Mouse (Mus musculus) frontal cortex, postnatal 10 days (tissue): ENCODE data around the gene Fbxo6.

Experiments
- DNase-seq, 2 experiments: peaks; one replicate each; pipeline ENCODE4 v3.0.0; 2022; ENCODE audit warnings: low spot score in 2 of 2, mixed read lengths in 1 of 2

The Fbxo6 gene

GRCm38 (mm10) chr4:148160436-148161390, 8.8 kb upstream of the Fbxo6 start, which contains the start of the genes Fbxo44 and Fbxo2:
TSS of gene Fbxo44 (minus strand) at chr4:148160482.
TSS of gene Fbxo2 (plus strand) at chr4:148160621.
- no peak for DNase-seq

- DNase-seq, result peak; percentile 96 to 97
These were observed 7.8 kb upstream of the Fbxo6 start for GRCm38 (mm10) chr4:148159544-148160435.

GRCm38 (mm10) chr4:148158436-148159348, 6.8 kb upstream of the Fbxo6 start:
- peak; percentile 57 to 59 for DNase-seq

GRCm38 (mm10) chr4:148154982-148155381, 3.0 kb upstream of the Fbxo6 start:
- no peak for DNase-seq

GRCm38 (mm10) chr4:148154006-148154405, 2.1 kb upstream of the Fbxo6 start:
- DNase-seq, result no peak

GRCm38 (mm10) chr4:148152547-148152946, 607 bp upstream of the Fbxo6 start:
- no peak for DNase-seq

GRCm38 (mm10) chr4:148150953-148151266, 1.0 kb downstream of the Fbxo6 start:
- no peak for DNase-seq

GRCm38 (mm10) chr4:148150242-148150641, 1.7 kb downstream of the Fbxo6 start:
- DNase-seq, result no peak

- DNase-seq, result no peak
These were observed 2.4 kb downstream of the Fbxo6 start for GRCm38 (mm10) chr4:148149540-148149939.

GRCm38 (mm10) chr4:148147714-148148113, 4.2 kb downstream of the Fbxo6 start:
- no peak for DNase-seq

GRCm38 (mm10) chr4:148143721-148144120, 8.2 kb downstream of the Fbxo6 start:
- no peak for DNase-seq

GRCm38 (mm10) chr4:148140098-148141011, 11.6 kb downstream of the Fbxo6 start:
- peak; percentile 86 to 91 for DNase-seq

GRCm38 (mm10) chr4:148139767-148140097, 12.2 kb downstream of the Fbxo6 start:
- no peak for DNase-seq

- no peak for DNase-seq
These were observed 14.4 kb downstream of the Fbxo6 start for GRCm38 (mm10) chr4:148137503-148137902.

GRCm38 (mm10) chr4:148134988-148135387, 17.0 kb downstream of the Fbxo6 start:
- DNase-seq, result no peak

GRCm38 (mm10) chr4:148131497-148132081, 20.4 kb downstream of the Fbxo6 start:
- DNase-seq, result no peak

- no peak for DNase-seq
These were observed 21.2 kb downstream of the Fbxo6 start, which contains the start of gene Draxin for GRCm38 (mm10) chr4:148130561-148131413. TSS of gene Draxin (minus strand) at chr4:148130698.

GRCm38 (mm10) chr4:148130133-148130532, 21.8 kb downstream of the Fbxo6 start, which contains the start of gene Mad2l2:
TSS of gene Mad2l2 (plus strand) at chr4:148130384.
- no peak for DNase-seq

- no peak for DNase-seq
These were observed 23.3 kb downstream of the Fbxo6 start for GRCm38 (mm10) chr4:148128672-148129071.
